Mouse (Mus musculus): ENCODE measurements around the gene Chd5.

Chd5 gene

GRCm38 (mm10) chr4:152338419-152339292 lies at the start of gene Chd5:
Gene Chd5, plus strand, starts transcription at chr4:152338651.
- no peak for DNase-seq (ENCODE audit: low spot score)

GRCm38 (mm10) chr4:152290385-152290784 lies 48.1 kb upstream of the Chd5 start:
- peak; percentile 68 for DNase-seq (ENCODE audit: low spot score)

GRCm38 (mm10) chr4:152290991-152291390 lies 47.5 kb upstream of the Chd5 start:
- no peak for DNase-seq (ENCODE audit: low spot score)

GRCm38 (mm10) chr4:152291562-152291961 lies 46.9 kb upstream of the Chd5 start, which contains the start of gene Hes3:
Gene Hes3, minus strand, starts transcription at chr4:152291662.
- no peak for DNase-seq (ENCODE audit: low spot score)

GRCm38 (mm10) chr4:152292102-152292765 lies 46.2 kb upstream of the Chd5 start:
- peak; percentile 80 for DNase-seq (ENCODE audit: low spot score)

GRCm38 (mm10) chr4:152294188-152294929 lies 44.1 kb upstream of the Chd5 start:
- peak; percentile 65 for DNase-seq (ENCODE audit: low spot score)

GRCm38 (mm10) chr4:152295916-152296315 lies 42.5 kb upstream of the Chd5 start:
- no peak for DNase-seq (ENCODE audit: low spot score)

- DNase-seq (ENCODE audit: low spot score), result no peak
These were observed 42.1 kb upstream of the Chd5 start for GRCm38 (mm10) chr4:152296371-152296770.

GRCm38 (mm10) chr4:152296874-152297861 lies 41.3 kb upstream of the Chd5 start, which contains the start of gene Icmt:
Gene Icmt, plus strand, starts transcription at chr4:152297227.
- DNase-seq (ENCODE audit: low spot score), result peak; percentile 97

GRCm38 (mm10) chr4:152298836-152299235 lies 39.6 kb upstream of the Chd5 start:
- DNase-seq (ENCODE audit: low spot score), result no peak

GRCm38 (mm10) chr4:152300375-152300774 lies 38.1 kb upstream of the Chd5 start:
- DNase-seq (ENCODE audit: low spot score), result no peak

- no peak for DNase-seq (ENCODE audit: low spot score)
These were observed 36.4 kb upstream of the Chd5 start for GRCm38 (mm10) chr4:152302012-152302411.

GRCm38 (mm10) chr4:152303172-152303571 lies 35.3 kb upstream of the Chd5 start:
- no peak for DNase-seq (ENCODE audit: low spot score)

- DNase-seq (ENCODE audit: low spot score), result no peak
These were observed 33.8 kb upstream of the Chd5 start for GRCm38 (mm10) chr4:152304685-152305084.

GRCm38 (mm10) chr4:152305991-152306390 lies 32.5 kb upstream of the Chd5 start:
- no peak for DNase-seq (ENCODE audit: low spot score)

- DNase-seq (ENCODE audit: low spot score), result no peak
These were observed 30.9 kb upstream of the Chd5 start for GRCm38 (mm10) chr4:152307542-152307941.

GRCm38 (mm10) chr4:152312186-152312585 lies 26.3 kb upstream of the Chd5 start:
- DNase-seq (ENCODE audit: low spot score), result peak; percentile 45

- DNase-seq (ENCODE audit: low spot score), result peak; percentile 64
These were observed 25.2 kb upstream of the Chd5 start for GRCm38 (mm10) chr4:152313211-152313632.

GRCm38 (mm10) chr4:152313934-152314333 lies 24.5 kb upstream of the Chd5 start:
- DNase-seq (ENCODE audit: low spot score), result peak; percentile 55

GRCm38 (mm10) chr4:152315498-152316213 lies 22.8 kb upstream of the Chd5 start:
- DNase-seq (ENCODE audit: low spot score), result no peak
